Mouse (Mus musculus) brown adipose tissue, adult 24 weeks (tissue): Measurements from ENCODE around the gene Elp5. TPM values are rescaled to one million over a fixed set of nuclear protein-coding genes. Genes with fewer than 3 reads are reported as not detected.

ENCODE experiments used
- H3K27ac ChIP-seq: fragments of 200-500 bp; replicated peaks from 2 replicates; pipeline ENCODE4 v1.5.1; 2012; ENCODE audit warnings: low read depth, mild to moderate bottlenecking, low read length
- H3K4me1 ChIP-seq: fragments of 200-500 bp; 2 replicates; pipeline ENCODE4 v1.6.1; 2012; ENCODE audit warnings: low read length, mixed read lengths; ENCODE audit not compliant: control insufficient read depth, insufficient read depth, insufficient read length
- H3K4me3 ChIP-seq: fragments of 200-500 bp; 2 replicates; pipeline ENCODE4 v1.5.1; 2012; ENCODE audit warnings: low read depth, mild to moderate bottlenecking, low read length, moderate library complexity; ENCODE audit not compliant: insufficient read depth
- polyA plus RNA-seq: library from polyadenylated mRNA; stranded (reverse); fragments of >200 nt; gene quantifications from 2 replicates; pipeline ENCODE4 v1.2.4, GENCODE M21; 2012; ENCODE audit not compliant: missing spikeins, insufficient read depth, insufficient read length

Elp5 gene
- polyA plus RNA-seq, 1 experiment: 66.7 TPM

GRCm38 (mm10) chr11:69989949-69990348 is 7.6 kb upstream of the Elp5 start:
- Histone ChIP-seq H3K27ac (peak overlapping the region; percentile 26; the same call in 1 of the 2 replicates), H3K4me3 (no peak overlapping the region), H3K4me1 (peaks cover 6% of the 10 kb centered on the region)

- peaks cover 9% of the 10 kb centered on the region for H3K4me1 ChIP-seq
- H3K4me3 ChIP-seq: no peak overlapping the region
- no peak overlapping the region for H3K27ac ChIP-seq
Observed at GRCm38 (mm10) chr11:69984431-69984830, 2.1 kb upstream of the Elp5 start.

- H3K4me3 ChIP-seq: peak overlapping the region; percentile 94
- peak overlapping the region; percentile 48 for H3K27ac ChIP-seq
- peaks cover 9% of the 10 kb centered on the region for H3K4me1 ChIP-seq
Observed at GRCm38 (mm10) chr11:69983377-69983776, 1.1 kb upstream of the Elp5 start.

- Histone ChIP-seq H3K4me3 (peak overlapping the region; percentile 94), H3K27ac (peak overlapping the region; percentile 48), H3K4me1 (peaks cover 9% of the 10 kb centered on the region)
Observed at GRCm38 (mm10) chr11:69982877-69983276, 560 bp upstream of the Elp5 start.

- H3K4me3 ChIP-seq: peak within 1 kb of the TSS; percentile 94
- peak within 1 kb of the TSS; percentile 97 for H3K27ac ChIP-seq
- H3K4me1 ChIP-seq: peaks cover 9% of the 10 kb centered on the region
Observed at GRCm38 (mm10) chr11:69981141-69981762, 1.1 kb downstream of the Elp5 start, which contains the start of gene Ctdnep1. Gene Ctdnep1 (plus strand): TSS chr11:69981156.

GRCm38 (mm10) chr11:69980196-69981140 is 1.8 kb downstream of the Elp5 start:
- Histone ChIP-seq H3K4me3 (peak overlapping the region; percentile 94), H3K27ac (peak overlapping the region; percentile 97)

GRCm38 (mm10) chr11:69979827-69980195 is 2.5 kb downstream of the Elp5 start:
- H3K27ac ChIP-seq: peak overlapping the region; percentile 97
- H3K4me1 ChIP-seq: peaks cover 9% of the 10 kb centered on the region
- H3K4me3 ChIP-seq: peak overlapping the region; percentile 82

More at GRCm38 (mm10) chr11:69980196-69981140, 1.8 kb downstream of the Elp5 start:
- peaks cover 9% of the 10 kb centered on the region for H3K4me1 ChIP-seq

GRCm38 (mm10) chr11:69976271-69976670 is 6.0 kb downstream of the Elp5 start:
- no peaks in the 10 kb centered on the region for H3K4me1 ChIP-seq
- H3K27ac ChIP-seq: no peak overlapping the region
- no peak overlapping the region for H3K4me3 ChIP-seq

GRCm38 (mm10) chr11:69974907-69975306 is 7.4 kb downstream of the Elp5 start:
- no peak overlapping the region for H3K27ac ChIP-seq
- H3K4me1 ChIP-seq: no peaks in the 10 kb centered on the region
- H3K4me3 ChIP-seq: no peak overlapping the region

GRCm38 (mm10) chr11:69970775-69971174 is 11.5 kb downstream of the Elp5 start:
- H3K4me1 ChIP-seq: peaks cover 4% of the 10 kb centered on the region; the same call in 1 of the 2 replicates
- no peak overlapping the region for H3K4me3 ChIP-seq
- no peak overlapping the region for H3K27ac ChIP-seq

GRCm38 (mm10) chr11:69970222-69970621 is 12.1 kb downstream of the Elp5 start:
- H3K4me3 ChIP-seq: no peak overlapping the region
- H3K4me1 ChIP-seq: peaks cover 4% of the 10 kb centered on the region; the same call in 1 of the 2 replicates
- no peak overlapping the region for H3K27ac ChIP-seq

GRCm38 (mm10) chr11:69968793-69969192 is 13.5 kb downstream of the Elp5 start:
- Histone ChIP-seq H3K4me1 (peaks cover 4% of the 10 kb centered on the region; the same call in 1 of the 2 replicates), H3K4me3 (no peak overlapping the region), H3K27ac (no peak overlapping the region)

GRCm38 (mm10) chr11:69966860-69967517 is 15.3 kb downstream of the Elp5 start:
- Histone ChIP-seq H3K4me1 (peaks cover 4% of the 10 kb centered on the region; the same call in 1 of the 2 replicates), H3K27ac (no peak overlapping the region), H3K4me3 (peak overlapping the region; percentile 42; the same call in 1 of the 2 replicates)

GRCm38 (mm10) chr11:69966006-69966859 is 16.1 kb downstream of the Elp5 start:
- peak overlapping the region; percentile 42 for H3K4me3 ChIP-seq
- H3K4me1 ChIP-seq: peaks cover 4% of the 10 kb centered on the region; the same call in 1 of the 2 replicates
- H3K27ac ChIP-seq: no peak overlapping the region
